Mouse (Mus musculus): Measurements from ENCODE around the gene Draxin. TPM values are rescaled to one million over a fixed set of nuclear protein-coding genes. Genes with fewer than 3 reads are reported as not detected.

Gene Draxin
- total and polyA plus RNA-seq, 3 experiments = 0.04 TPM; not detected in 2

GRCm38 (mm10) chr4:148092551-148093271 is 37.8 kb downstream of the Draxin start:
- Histone ChIP-seq H3K9me3 (replicated peaks; ENCODE audit: low read length) (no peaks in the 10 kb centered on the region), H3K9ac (ENCODE audit: insufficient read depth, low read depth) (no peak overlapping the region), H3K4me3 (replicated peaks in 1 of 3; ENCODE audit: low read depth in 2 of 3, low read length in 2 of 3, poor library complexity in 1 of 3) (no peak overlapping the region), H3K79me2 (replicated peaks; ENCODE audit: control insufficient read depth, extremely low read depth, insufficient read depth, poor library complexity, severe bottlenecking) (no peaks in the 10 kb centered on the region), H3K27ac (ENCODE audit: insufficient read depth, low read depth) (no peak overlapping the region), H3K27me3 (replicated peaks) (peaks cover 30% of the 10 kb centered on the region), H3K4me2 (ENCODE audit: insufficient read depth, low read depth, poor library complexity, severe bottlenecking) (no peak overlapping the region), H3K4me1 (ENCODE audit: control insufficient read depth in 1 of 2, insufficient read depth in 2 of 2) (peaks cover 3 to 10% of the 10 kb centered on the region in 2 experiments; a peak in 3 of 4 replicates), H3K36me3 (replicated peaks in 1 of 2; ENCODE audit: control insufficient read depth in 1 of 2, insufficient read depth in 1 of 2, low read length in 1 of 2) (no peaks in the 10 kb centered on the region)
- DNase-seq (ENCODE audit: extremely low read depth) = no peak
- in situ Hi-C loops (cut with MboI; ENCODE audit: low pct_ligation_motif_present, low pct_unique_long_range_greater_than_20kb, low sequenced_read_pairs) = no loop called here
- dilution Hi-C loops (cut with MboI; ENCODE audit: extremely low pct_ligation_motif_present, extremely low pct_unique_long_range_greater_than_20kb, low sequenced_read_pairs) = no loop called here
- no peak for TF ChIP-seq JUND (conservative IDR thresholded peaks at IDR 0.05; ENCODE audit: low read depth, low read length)
- TF ChIP-seq SIN3A (IDR thresholded peaks at IDR 0.05; ENCODE audit: low read length) = no peak

- H3K9me3 ChIP-seq (replicated peaks; ENCODE audit: low read length) = no peaks in the 10 kb centered on the region
- no peaks in the 10 kb centered on the region for H3K79me2 ChIP-seq (replicated peaks; ENCODE audit: control insufficient read depth, extremely low read depth, insufficient read depth, poor library complexity, severe bottlenecking)
- no peak overlapping the region for H3K9ac ChIP-seq (ENCODE audit: insufficient read depth, low read depth)
- H3K27me3 ChIP-seq (replicated peaks) = peaks cover 16% of the 10 kb centered on the region
- no peak overlapping the region for H3K4me3 ChIP-seq (replicated peaks in 1 of 3; ENCODE audit: low read depth in 2 of 3, low read length in 2 of 3, poor library complexity in 1 of 3)
- in situ Hi-C loops (cut with MboI; ENCODE audit: low pct_ligation_motif_present, low pct_unique_long_range_greater_than_20kb, low sequenced_read_pairs) = no loop called here
- H3K36me3 ChIP-seq (replicated peaks in 1 of 2; ENCODE audit: control insufficient read depth in 1 of 2, insufficient read depth in 1 of 2, low read length in 1 of 2) = no peaks in the 10 kb centered on the region
- dilution Hi-C loops (cut with MboI; ENCODE audit: extremely low pct_ligation_motif_present, extremely low pct_unique_long_range_greater_than_20kb, low sequenced_read_pairs) = no loop called here
- TF ChIP-seq MAZ (IDR thresholded peaks at IDR 0.05; ENCODE audit: low read depth, low read length) = no peak
- TF ChIP-seq CHD2 (IDR thresholded peaks at IDR 0.05; ENCODE audit: low read length) = no peak
- TF ChIP-seq USF2 (conservative IDR thresholded peaks at IDR 0.05; ENCODE audit: low read depth, low read length) = no peak
- no peak for TF ChIP-seq POLR2AphosphoS2 (IDR thresholded peaks at IDR 0.05; ENCODE audit: low read depth, low read length)
- no peak for TF ChIP-seq TBP (conservative IDR thresholded peaks at IDR 0.05; ENCODE audit: low read depth, low read length)
- TF ChIP-seq JUN (IDR thresholded peaks at IDR 0.05; ENCODE audit: insufficient read depth, low read depth, low read length) = no peak
- no peak for TF ChIP-seq SMC3 (IDR thresholded peaks at IDR 0.05; ENCODE audit: low read depth, low read length)
- no peak for TF ChIP-seq RAD21 (IDR thresholded peaks at IDR 0.05; ENCODE audit: low read depth, low read length)
- no peak for TF ChIP-seq BHLHE40 (IDR thresholded peaks at IDR 0.05; ENCODE audit: low read depth, low read length)
- no peak for TF ChIP-seq POLR2A (IDR thresholded peaks at IDR 0.05; ENCODE audit: low read depth, low read length)
- no peak for TF ChIP-seq ZC3H11A (IDR thresholded peaks at IDR 0.05; ENCODE audit: low read depth, low read length)
- no peak for TF ChIP-seq NRF1 (IDR thresholded peaks at IDR 0.05; ENCODE audit: low read depth, low read length)
- TF ChIP-seq CTCF (conservative IDR thresholded peaks at IDR 0.05 in 1 of 2, IDR thresholded peaks at IDR 0.05 in 1 of 2; ENCODE audit: low read depth in 2 of 2, low read length in 2 of 2) = no peak
- TF ChIP-seq USF1 (IDR thresholded peaks at IDR 0.05; ENCODE audit: low read depth, low read length) = no peak
- no peak for TF ChIP-seq JUND (conservative IDR thresholded peaks at IDR 0.05; ENCODE audit: low read depth, low read length)
- no peak for TF ChIP-seq NELFE (IDR thresholded peaks at IDR 0.05; ENCODE audit: low read depth, low read length)
- no peak for TF ChIP-seq PAX5 (IDR thresholded peaks at IDR 0.05; ENCODE audit: low read length)
- TF ChIP-seq UBTF (IDR thresholded peaks at IDR 0.05; ENCODE audit: low read depth, low read length) = no peak
- no peak for TF ChIP-seq SIN3A (IDR thresholded peaks at IDR 0.05; ENCODE audit: low read length)
- TF ChIP-seq MEF2A (IDR thresholded peaks at IDR 0.05; ENCODE audit: borderline replicate concordance, low read depth, low read length) = no peak
- H3K4me1 ChIP-seq (ENCODE audit: control insufficient read depth in 1 of 2, insufficient read depth in 2 of 2) = peaks cover 6 to 16% of the 10 kb centered on the region in 2 experiments; a peak in 3 of 4 replicates
- DNase-seq (ENCODE audit: extremely low read depth) = no peak
- no peak overlapping the region for H3K4me2 ChIP-seq (ENCODE audit: insufficient read depth, low read depth, poor library complexity, severe bottlenecking)
- H3K27ac ChIP-seq (ENCODE audit: insufficient read depth, low read depth) = no peak overlapping the region
Measured at GRCm38 (mm10) chr4:148091181-148091580, 39.3 kb downstream of the Draxin start.
